Mouse (Mus musculus): ENCODE measurements around the gene Dyrk3.

The Dyrk3 gene

DNA sequence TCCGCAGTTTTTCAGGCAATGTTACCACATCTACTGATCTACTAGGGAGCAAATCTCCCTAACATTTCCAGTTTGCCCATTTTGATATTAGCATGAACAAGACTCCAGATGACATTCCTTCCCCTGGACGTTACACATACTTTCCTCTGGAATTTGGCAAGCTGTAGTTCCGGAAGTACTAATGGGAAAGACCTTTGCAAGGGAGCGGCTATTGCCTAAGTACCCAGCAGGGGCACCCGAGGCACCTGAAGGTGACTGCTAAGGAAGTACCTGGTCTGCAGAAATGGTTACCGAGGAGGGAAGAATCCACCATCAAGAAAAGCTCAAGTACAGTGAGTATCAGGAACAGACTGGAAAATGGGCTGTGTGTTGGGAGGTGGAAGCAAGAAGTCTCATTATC, 25.6 kb downstream of the Dyrk3 start:
- peak; percentile 83 for DNase-seq (ENCODE audit: low read depth, low spot score)

DNA sequence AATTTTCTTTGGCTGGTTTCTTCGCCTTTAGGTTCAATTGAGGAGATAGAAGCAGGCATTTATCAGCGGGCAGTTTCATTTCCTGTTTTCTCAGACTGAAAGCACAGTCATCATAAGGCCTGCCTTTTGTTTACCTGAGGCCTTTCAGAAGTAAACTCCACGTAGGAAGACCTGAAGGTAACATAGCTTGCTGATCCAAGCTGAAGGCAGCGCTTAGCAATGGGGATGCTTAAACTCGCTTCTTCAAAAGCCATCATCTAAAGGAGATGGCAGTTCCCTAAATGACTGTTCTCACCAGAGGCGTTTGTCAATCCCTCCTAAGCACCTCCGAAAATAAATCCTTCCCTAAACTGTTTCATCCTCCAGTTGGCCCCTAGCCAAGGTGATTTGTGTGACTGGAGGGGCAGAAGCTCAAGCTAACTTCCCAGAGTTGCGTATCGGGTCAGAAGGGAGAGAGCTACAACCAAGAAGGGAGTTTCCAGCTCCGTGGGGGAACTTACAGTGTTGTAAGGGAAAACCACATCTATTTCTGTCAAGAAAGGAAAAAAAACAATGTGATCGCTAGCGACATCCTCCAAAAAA, 27.5 kb downstream of the Dyrk3 start:
- no peak for DNase-seq (ENCODE audit: low read depth, low spot score)

DNA sequence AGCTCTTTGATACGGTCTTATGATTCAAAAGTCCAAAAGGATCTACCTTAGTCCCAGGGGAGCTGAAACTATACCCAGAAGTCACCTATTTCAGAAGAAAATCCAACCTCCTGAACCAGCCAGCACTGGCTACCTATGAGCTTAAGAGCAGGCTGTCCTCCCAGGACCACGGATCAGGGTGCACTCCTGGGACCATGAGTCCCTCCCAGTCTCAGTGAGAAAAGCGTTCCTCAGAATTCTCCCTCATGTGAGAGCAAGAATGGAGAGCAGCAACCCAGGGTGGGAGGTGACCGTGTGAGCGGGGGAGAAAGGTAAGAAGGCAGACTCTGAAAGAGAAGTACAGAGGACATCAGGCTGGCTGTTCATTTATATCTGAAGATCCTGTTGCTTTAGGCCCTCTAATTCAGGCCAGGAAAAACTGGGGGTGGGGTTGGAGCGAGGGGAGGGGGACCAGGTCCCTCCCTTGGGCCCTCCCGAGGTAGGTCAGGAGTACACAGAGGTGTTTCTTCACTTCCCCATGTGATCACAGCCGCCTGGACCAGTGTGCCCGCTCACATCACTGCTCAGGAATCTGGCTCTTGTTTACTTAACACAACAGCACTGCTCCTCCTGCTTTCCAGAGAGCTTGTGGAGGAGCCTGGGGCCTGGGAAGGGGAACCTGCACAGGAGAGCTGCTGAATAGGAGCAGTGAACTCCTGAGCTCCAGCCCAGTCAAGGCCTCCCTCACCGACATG, 30.4 kb downstream of the Dyrk3 start:
- DNase-seq (ENCODE audit: low read depth, low spot score) = no peak

DNA sequence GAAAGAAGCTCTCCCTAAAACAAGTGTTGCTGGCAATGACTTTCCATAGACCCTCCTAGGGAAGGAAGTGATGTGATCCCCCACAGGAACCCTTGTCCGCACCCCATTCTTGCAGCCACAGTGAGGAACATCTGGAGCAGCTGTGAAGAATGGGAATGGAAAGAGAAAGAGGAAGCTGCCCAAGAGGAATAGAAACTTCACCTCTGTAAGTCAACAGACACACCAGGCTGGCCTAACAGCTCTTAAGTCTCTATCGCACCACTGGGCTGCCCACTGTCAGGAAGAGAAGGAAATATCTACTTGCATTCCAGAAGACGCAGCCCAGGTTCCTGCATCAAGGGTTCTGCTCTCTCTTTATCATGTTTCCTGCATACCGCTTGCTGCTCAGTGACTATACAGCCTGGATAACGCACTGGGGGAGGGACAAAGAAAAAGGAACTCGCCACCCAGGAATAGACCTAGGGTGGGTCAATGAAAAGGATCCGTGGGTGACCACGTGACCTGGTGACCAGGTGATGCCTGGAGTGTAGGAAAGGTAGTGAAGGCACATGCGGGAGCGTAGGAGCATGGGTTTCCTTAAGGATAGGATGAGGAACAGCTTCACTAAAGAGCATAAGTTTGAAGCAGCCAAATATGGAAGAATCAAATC, 34.2 kb downstream of the Dyrk3 start:
- DNase-seq (ENCODE audit: low read depth, low spot score) = no peak

- no peak for DNase-seq (ENCODE audit: low read depth, low spot score)
Observed at GRCm38 (mm10) chr1:131100808-131101207, 37.3 kb downstream of the Dyrk3 start.

- DNase-seq (ENCODE audit: low read depth, low spot score) = peak; percentile 97
Observed at GRCm38 (mm10) chr1:131097700-131098094, 40.4 kb downstream of the Dyrk3 start, which contains the start of gene Mapkapk2. Gene Mapkapk2, minus strand, starts transcription at chr1:131097826.

GRCm38 (mm10) chr1:131096803-131097699, 41.1 kb downstream of the Dyrk3 start:
- peak; percentile 79 for DNase-seq (ENCODE audit: low read depth, low spot score)

DNA sequence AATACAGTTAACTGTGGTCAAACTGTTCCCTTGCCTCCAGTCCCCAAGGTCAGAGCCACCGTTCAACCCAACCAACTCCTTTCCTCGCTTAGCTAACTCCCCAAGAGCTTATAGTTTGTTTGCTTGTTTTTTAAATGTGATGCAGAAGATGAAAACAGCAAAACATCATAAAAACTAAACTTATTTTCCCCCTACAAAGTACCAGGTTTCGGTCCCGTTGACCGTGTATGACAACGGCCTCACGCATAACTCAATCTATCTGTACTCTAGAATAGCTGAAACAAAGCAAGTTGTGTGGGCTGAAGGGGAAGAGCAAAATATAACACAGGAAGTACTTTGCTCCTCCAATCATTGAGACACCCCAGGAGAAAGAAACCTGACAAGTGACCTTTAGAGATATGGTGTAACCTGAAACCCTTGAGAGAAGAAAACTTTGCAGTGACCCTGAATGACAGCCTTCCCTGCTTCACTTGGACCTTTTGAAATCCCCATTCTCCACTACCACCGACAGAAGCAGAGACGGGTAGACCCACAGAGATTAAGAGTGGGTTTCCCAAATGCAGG, 41.9 kb downstream of the Dyrk3 start:
- no peak for DNase-seq (ENCODE audit: low read depth, low spot score)

- no peak for DNase-seq (ENCODE audit: low read depth, low spot score)
Observed at GRCm38 (mm10) chr1:131095574-131095973, 42.6 kb downstream of the Dyrk3 start.

- no peak for DNase-seq (ENCODE audit: low read depth, low spot score)
Observed at GRCm38 (mm10) chr1:131093889-131094288, 44.3 kb downstream of the Dyrk3 start.

- no peak for DNase-seq (ENCODE audit: low read depth, low spot score)
Observed at GRCm38 (mm10) chr1:131092846-131093245, 45.3 kb downstream of the Dyrk3 start.

DNA sequence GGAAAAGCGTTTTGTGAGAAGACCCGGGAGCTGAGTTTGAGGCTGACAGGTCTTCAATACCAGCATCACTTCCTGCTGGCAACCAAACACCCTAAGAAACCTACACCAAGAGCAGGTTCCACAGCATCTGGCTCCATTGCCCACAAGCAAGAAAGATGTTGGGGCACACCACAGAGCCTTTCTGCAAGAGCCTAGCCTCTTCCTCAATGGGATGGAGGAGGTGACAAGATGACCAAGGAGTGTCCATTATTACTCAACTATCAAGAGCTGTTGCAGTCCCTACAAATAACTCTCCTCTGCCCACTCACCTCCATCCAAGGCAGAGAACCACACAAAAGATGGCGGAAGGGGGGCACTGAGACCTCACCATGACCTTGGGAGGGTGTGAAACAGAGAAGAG, 46.0 kb downstream of the Dyrk3 start:
- no peak for DNase-seq (ENCODE audit: low read depth, low spot score)

DNA sequence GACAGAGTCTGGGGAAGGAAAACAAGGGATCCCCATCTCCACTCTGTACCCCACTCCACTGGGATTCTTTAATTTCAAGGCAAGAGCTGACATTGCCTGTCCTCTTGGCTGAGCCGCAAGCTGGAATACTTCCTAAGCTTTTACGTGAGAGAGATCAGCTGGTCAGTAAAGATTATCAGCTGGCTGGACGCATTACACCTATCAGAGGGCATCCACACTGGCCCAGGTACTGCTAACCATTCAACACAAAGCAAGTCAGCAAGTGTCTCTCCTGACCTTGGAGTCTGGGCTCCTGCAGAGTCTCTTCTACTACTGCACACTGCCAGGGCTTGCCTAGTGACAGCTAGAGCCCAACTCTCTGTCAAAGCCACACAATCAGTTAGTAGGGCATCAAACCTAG, 46.7 kb downstream of the Dyrk3 start:
- DNase-seq (ENCODE audit: low read depth, low spot score) = no peak

DNA sequence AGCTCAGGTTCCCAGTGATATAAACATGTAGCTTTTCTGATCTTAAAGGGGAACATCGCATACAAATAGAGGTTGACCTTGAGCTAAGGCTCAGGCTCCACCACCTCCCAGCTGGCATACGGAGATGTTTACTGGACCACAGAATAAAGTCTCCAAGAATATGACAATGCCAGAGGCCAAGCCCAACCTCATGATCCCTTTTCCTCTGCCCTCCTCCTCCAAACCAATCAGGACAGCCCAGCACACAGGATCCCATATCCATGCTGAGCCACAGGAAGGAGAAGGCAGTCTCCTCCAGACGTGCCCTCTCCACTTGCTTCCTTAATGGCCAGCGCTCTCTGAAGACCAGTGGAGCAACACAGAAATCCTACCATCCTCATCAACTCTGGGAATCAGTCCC, 47.3 kb downstream of the Dyrk3 start:
- DNase-seq (ENCODE audit: low read depth, low spot score) = no peak

- no peak for DNase-seq (ENCODE audit: low read depth, low spot score)
Observed at GRCm38 (mm10) chr1:131090261-131090660, 47.9 kb downstream of the Dyrk3 start.

- DNase-seq (ENCODE audit: low read depth, low spot score) = no peak
Observed at GRCm38 (mm10) chr1:131089525-131090127, 48.5 kb downstream of the Dyrk3 start.

DNA sequence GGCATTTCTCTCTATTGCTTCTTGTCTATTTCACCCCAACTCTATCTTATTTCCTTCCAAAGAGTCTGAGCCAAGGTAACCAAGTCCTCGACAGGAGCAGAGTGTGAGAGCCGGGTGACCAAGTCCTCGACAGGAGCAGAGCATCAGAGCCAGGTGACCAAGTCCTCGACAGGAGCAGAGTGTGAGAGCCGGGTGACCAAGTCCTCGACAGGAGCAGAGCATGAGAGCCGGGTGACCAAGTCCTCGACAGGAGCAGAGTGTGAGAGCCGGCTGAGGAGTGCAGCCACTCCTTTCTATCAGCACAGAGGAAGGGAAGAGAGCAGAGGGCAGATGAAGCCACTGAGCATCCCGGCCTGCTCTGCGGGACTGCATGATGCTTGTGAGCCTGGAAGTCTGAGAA, 49.6 kb downstream of the Dyrk3 start:
- DNase-seq (ENCODE audit: low read depth, low spot score) = no peak

- DNase-seq (ENCODE audit: low read depth, low spot score) = no peak
Observed at GRCm38 (mm10) chr1:131086907-131087306, 51.2 kb downstream of the Dyrk3 start.

- DNase-seq (ENCODE audit: low read depth, low spot score) = no peak
Observed at GRCm38 (mm10) chr1:131085957-131086739, 52.0 kb downstream of the Dyrk3 start.

GRCm38 (mm10) chr1:131085272-131085671, 52.9 kb downstream of the Dyrk3 start:
- DNase-seq (ENCODE audit: low read depth, low spot score) = no peak

Measured in ZHBTc4 (cell line).